ENCODE assay signal across 15 mouse cellular contexts in genomic region chr5:119841634-119842420, GRCm38 (mm10). TPM values are rescaled to one million over a fixed set of nuclear protein-coding genes. Genes with fewer than 3 reads are reported as not detected.
DNase-seq lines count a peak whose midpoint lies in the region; ATAC-seq and TF ChIP-seq lines count a peak whose summit lies in the region.
"Had no signal": no experiment of that assay in that cellular context is flagged by ENCODE, and none has a peak within 500 bp of the region (broad histone marks: within the 10 kb centered on the region; RNA-seq: fewer than 3 reads in every experiment).

No protein-coding gene starts in this region.

- peaks cover 24 to 49% of the 10 kb centered on the region in 2 experiments for H3K4me1 ChIP-seq in heart, embryonic 14.5 days (ENCODE audit: control insufficient read depth in 2 of 2, insufficient read depth in 2 of 2, low read length in 2 of 2)
- H3K4me1 ChIP-seq in lung, postnatal 0 days (ENCODE audit: insufficient read depth, low read depth, low read length): 0 out of 2 replicates have a peak, but pooled peaks cover 3% of the 10 kb centered on the region
- peaks cover 17% of the 10 kb centered on the region for H3K4me1 ChIP-seq in embryonic facial prominence, embryonic 10.5 days
- peaks cover 3% of the 10 kb centered on the region; the same call in 1 of the 2 replicates for H3K4me1 ChIP-seq in neural tube, embryonic 11.5 days (ENCODE audit: control insufficient read depth, insufficient read depth, low read length)

- peak overlapping the region in 1 of 2 experiments; percentile 17; a peak in 2 of 4 replicates for H3K4me3 ChIP-seq in heart, embryonic 14.5 days (ENCODE audit: control insufficient read depth in 1 of 2, insufficient read depth in 1 of 2, low read depth in 1 of 2, low read length in 2 of 2)
- H3K4me3 ChIP-seq in lung, postnatal 0 days (ENCODE audit: low read depth, low read length): peak overlapping the region; percentile 12; the same call in 1 of the 2 replicates
- no peak overlapping the region for H3K4me3 ChIP-seq in embryonic facial prominence, embryonic 10.5 days
- H3K4me3 ChIP-seq in neural tube, embryonic 11.5 days (ENCODE audit: low read depth, low read length): no peak overlapping the region

- WGBS in heart, embryonic 14.5 days: 33% methylated on average over 26 of the region's 26 CpGs
- WGBS in lung, postnatal 0 days: 14% methylated on average over 26 of the region's 26 CpGs
- WGBS in embryonic facial prominence, embryonic 10.5 days: under 1% methylated on average over 26 of the region's 26 CpGs
- WGBS in neural tube, embryonic 11.5 days: under 1% methylated on average over 26 of the region's 26 CpGs

- peak overlapping the region in 1 of 2 experiments; percentile 53; a peak in 3 of 4 replicates for H3K27ac ChIP-seq in heart, embryonic 14.5 days (replicated peaks in 1 of 2; ENCODE audit: control insufficient read depth in 1 of 2, insufficient read depth in 1 of 2, low read depth in 2 of 2, low read length in 2 of 2)
- H3K27ac ChIP-seq in lung, postnatal 0 days (ENCODE audit: low read length): peak overlapping the region; percentile 71
- H3K27ac ChIP-seq in embryonic facial prominence, embryonic 10.5 days (replicated peaks): no peak overlapping the region
- H3K27ac ChIP-seq in neural tube, embryonic 11.5 days (ENCODE audit: low read depth, low read length): no peak overlapping the region

- no peak for ATAC-seq in heart, embryonic 14.5 days (ENCODE audit: insufficient number of reproducible peaks, insufficient read depth, low FRiP score, low read depth)
- ATAC-seq in lung, postnatal 0 days: no peak
- no peak for ATAC-seq in neural tube, embryonic 11.5 days (ENCODE audit: insufficient read depth, low FRiP score, low TSS enrichment)
- ATAC-seq: CD4-positive, CD25-positive, alpha-beta regulatory T cell, adult 4 months; intestine, embryonic 16.5 days had no signal

- H3K9me3 ChIP-seq in heart, embryonic 14.5 days (ENCODE audit: control insufficient read depth, low read length): no peaks in the 10 kb centered on the region
- H3K9me3 ChIP-seq in lung, postnatal 0 days (ENCODE audit: low read length): no peaks in the 10 kb centered on the region
- H3K9me3 ChIP-seq in embryonic facial prominence, embryonic 10.5 days: no peaks in the 10 kb centered on the region
- no peaks in the 10 kb centered on the region for H3K9me3 ChIP-seq in neural tube, embryonic 11.5 days (ENCODE audit: control insufficient read depth, low read length)

- peak overlapping the region; percentile 66 for H3K4me2 ChIP-seq in heart, embryonic 14.5 days (ENCODE audit: low read length)
- peak overlapping the region; percentile 67 for H3K4me2 ChIP-seq in lung, postnatal 0 days (replicated peaks; ENCODE audit: low read depth, low read length)
- no peak overlapping the region for H3K4me2 ChIP-seq in neural tube, embryonic 11.5 days (ENCODE audit: low read depth)

- no peak for DNase-seq in heart, adult 18-20 months
- DNase-seq in lung, postnatal 0 days (ENCODE audit: low spot score): no peak
- no peak for DNase-seq in lung, postnatal 36 days
- DNase-seq in embryonic facial prominence, embryonic 10.5 days (ENCODE audit: low spot score): peak; percentile 47
- DNase-seq in neural tube, embryonic 11.5 days (ENCODE audit: low spot score): peak; percentile 35
- DNase-seq in kidney, adult 18-20 months: no peak
- DNase-seq: adrenal gland, adult 2 months; cerebellum, postnatal 14 days; kidney, postnatal 14 days; thymus, postnatal 36 days had no signal

- peaks cover 12% of the 10 kb centered on the region for H3K27me3 ChIP-seq in heart, embryonic 14.5 days (ENCODE audit: control insufficient read depth, insufficient read depth, low read length)
- H3K27me3 ChIP-seq in lung, postnatal 0 days (replicated peaks; ENCODE audit: insufficient read depth, low read length): peaks cover 22% of the 10 kb centered on the region
- H3K27me3 ChIP-seq in embryonic facial prominence, embryonic 10.5 days (replicated peaks; ENCODE audit: low read depth, poor library complexity, severe bottlenecking): peaks cover 100% of the 10 kb centered on the region
- H3K27me3 ChIP-seq in neural tube, embryonic 11.5 days (ENCODE audit: control insufficient read depth, insufficient read depth, low read length): peaks cover 93% of the 10 kb centered on the region

- H3K36me3 ChIP-seq in heart, embryonic 14.5 days (ENCODE audit: control insufficient read depth, insufficient read depth, low read length): peaks cover 37% of the 10 kb centered on the region
- no peaks in the 10 kb centered on the region for H3K36me3 ChIP-seq in lung, postnatal 0 days (ENCODE audit: insufficient read depth, low read length)
- no peaks in the 10 kb centered on the region for H3K36me3 ChIP-seq in embryonic facial prominence, embryonic 10.5 days (replicated peaks)
- no peaks in the 10 kb centered on the region for H3K36me3 ChIP-seq in neural tube, embryonic 11.5 days (ENCODE audit: control insufficient read depth, insufficient read depth, low read length)

- no peak for TF ChIP-seq CTCF in lung, postnatal 0 days (IDR thresholded peaks at IDR 0.05)

- H3K9ac ChIP-seq in heart, embryonic 14.5 days (ENCODE audit: low read length): peak overlapping the region; percentile 89
- peak overlapping the region; percentile 51 for H3K9ac ChIP-seq in lung, postnatal 0 days (replicated peaks; ENCODE audit: low read depth)
- no peak overlapping the region for H3K9ac ChIP-seq in neural tube, embryonic 11.5 days (ENCODE audit: low read length)

- no peak for TF ChIP-seq EP300 in lung, postnatal 0 days (IDR thresholded peaks at IDR 0.05)

RNA-seq across cellular contexts. Expression of gene Tbx5, which starts 9.4 kb away (rescaled TPM):
- 33.1 and 39.2 TPM in 2 replicates for polyA plus RNA-seq in heart, embryonic 14.5 days (2014; fragmentation: Nextera tagmentation; extraction: Ambion mirVana)
- total RNA-seq in heart, adult 18-20 months (2021): 10 to 100 TPM; 18.5 to 25.8 TPM
- polyA plus RNA-seq in lung, postnatal 0 days (2015; fragmentation: Nextera tagmentation; extraction: Ambion mirVana): 25.3 and 26.7 TPM in 2 replicates
- polyA plus RNA-seq in embryonic facial prominence, embryonic 10.5 days (2016; fragmentation: Nextera tagmentation; extraction: Ambion mirVana): 0.45 and 0.98 TPM in 2 replicates
- 0.15 and 0.45 TPM in 2 replicates for polyA plus RNA-seq in neural tube, embryonic 11.5 days (2014; fragmentation: Nextera tagmentation; extraction: Ambion mirVana)
- total RNA-seq: layer of hippocampus, postnatal 10 days; left cerebral cortex, postnatal 36 days had no signal
- polyA plus RNA-seq: CD4-positive, CD25-positive, alpha-beta regulatory T cell, adult 4 months; intestine, embryonic 16.5 days had no signal

Comparison
In these comparisons a context has a peak if more than half of its experiments do, and no peak if none do; other contexts are left out.
1. DNase-seq: peak in embryonic facial prominence, embryonic 10.5 days (single experiment) and neural tube, embryonic 11.5 days (single experiment); none in heart, adult 18-20 months (0 of 2), lung, postnatal 0 days (single experiment), lung, postnatal 36 days (single experiment) and kidney, adult 18-20 months (single experiment).
2. RNA of gene Tbx5, which starts 9.4 kb away (polyA plus RNA-seq): 33.1 to 39.2 TPM in heart, embryonic 14.5 days and 25.3 to 26.7 TPM in lung, postnatal 0 days; 0.15 to 0.45 TPM in neural tube, embryonic 11.5 days and 0.45 to 0.98 TPM in embryonic facial prominence, embryonic 10.5 days; every median in the first group is over 10 times any median in the second.